Mouse (Mus musculus): ENCODE measurements at regions not wholly inside any gene's neighbourhood (a gene's known extent, or its start where the extent isn't known, plus 50 kb on each side); places are given as distances from the start of the nearest gene placed in this dataset.

- Histone ChIP-seq H3K27me3 (ENCODE audit: control insufficient read depth, insufficient read depth, low read length, poor library complexity, severe bottlenecking) (no peaks in the 10 kb centered on the region), H3K36me3 (ENCODE audit: control insufficient read depth, insufficient read depth, low read length, poor library complexity, severe bottlenecking) (no peaks in the 10 kb centered on the region)
- DNase-seq (ENCODE audit: low read depth, low spot score): no peak
Measured at GRCm38 (mm10) chr17:87521622-87522151, 75.0 kb upstream of the Calm2 start.

GRCm38 (mm10) chr17:87522500-87523091, 75.9 kb upstream of the Calm2 start:
- H3K36me3 ChIP-seq (ENCODE audit: control insufficient read depth, insufficient read depth, low read length, poor library complexity, severe bottlenecking): no peaks in the 10 kb centered on the region
- H3K27me3 ChIP-seq (ENCODE audit: control insufficient read depth, insufficient read depth, low read length, poor library complexity, severe bottlenecking): no peaks in the 10 kb centered on the region
- DNase-seq (ENCODE audit: low read depth, low spot score): no peak

GRCm38 (mm10) chr17:87523643-87524042, 76.9 kb upstream of the Calm2 start:
- Histone ChIP-seq H3K36me3 (ENCODE audit: control insufficient read depth, insufficient read depth, low read length, poor library complexity, severe bottlenecking) (no peaks in the 10 kb centered on the region), H3K27me3 (ENCODE audit: control insufficient read depth, insufficient read depth, low read length, poor library complexity, severe bottlenecking) (no peaks in the 10 kb centered on the region)
- no peak for DNase-seq (ENCODE audit: low read depth, low spot score)

GRCm38 (mm10) chr17:87527174-87527573, 80.4 kb upstream of the Calm2 start:
- Histone ChIP-seq H3K36me3 (ENCODE audit: control insufficient read depth, insufficient read depth, low read length, poor library complexity, severe bottlenecking) (no peaks in the 10 kb centered on the region), H3K27me3 (ENCODE audit: control insufficient read depth, insufficient read depth, low read length, poor library complexity, severe bottlenecking) (no peaks in the 10 kb centered on the region)
- no peak for DNase-seq (ENCODE audit: low read depth, low spot score)

GRCm38 (mm10) chr17:87530162-87530817, 83.6 kb upstream of the Calm2 start:
- peak; percentile 76 for DNase-seq (ENCODE audit: low read depth, low spot score)
- H3K27me3 ChIP-seq (ENCODE audit: control insufficient read depth, insufficient read depth, low read length, poor library complexity, severe bottlenecking): no peaks in the 10 kb centered on the region
- H3K36me3 ChIP-seq (ENCODE audit: control insufficient read depth, insufficient read depth, low read length, poor library complexity, severe bottlenecking): no peaks in the 10 kb centered on the region

- no peaks in the 10 kb centered on the region for H3K27me3 ChIP-seq (ENCODE audit: control insufficient read depth, insufficient read depth, low read length, poor library complexity, severe bottlenecking)
- DNase-seq (ENCODE audit: low read depth, low spot score): no peak
- no peaks in the 10 kb centered on the region for H3K36me3 ChIP-seq (ENCODE audit: control insufficient read depth, insufficient read depth, low read length, poor library complexity, severe bottlenecking)
Measured at GRCm38 (mm10) chr17:87530818-87531410, 84.2 kb upstream of the Calm2 start.

GRCm38 (mm10) chr17:87531411-87532157, 84.8 kb upstream of the Calm2 start:
- no peak for DNase-seq (ENCODE audit: low read depth, low spot score)
- no peaks in the 10 kb centered on the region for H3K27me3 ChIP-seq (ENCODE audit: control insufficient read depth, insufficient read depth, low read length, poor library complexity, severe bottlenecking)
- no peaks in the 10 kb centered on the region for H3K36me3 ChIP-seq (ENCODE audit: control insufficient read depth, insufficient read depth, low read length, poor library complexity, severe bottlenecking)

GRCm38 (mm10) chr17:87532158-87532545, 85.4 kb upstream of the Calm2 start:
- no peaks in the 10 kb centered on the region for H3K27me3 ChIP-seq (ENCODE audit: control insufficient read depth, insufficient read depth, low read length, poor library complexity, severe bottlenecking)
- DNase-seq (ENCODE audit: low read depth, low spot score): no peak

GRCm38 (mm10) chr17:87532762-87533161, 86.0 kb upstream of the Calm2 start:
- DNase-seq (ENCODE audit: low read depth, low spot score): no peak
- Histone ChIP-seq H3K27me3 (ENCODE audit: control insufficient read depth, insufficient read depth, low read length, poor library complexity, severe bottlenecking) (no peaks in the 10 kb centered on the region), H3K36me3 (ENCODE audit: control insufficient read depth, insufficient read depth, low read length, poor library complexity, severe bottlenecking) (no peaks in the 10 kb centered on the region)

More at GRCm38 (mm10) chr17:87532158-87532545, 85.4 kb upstream of the Calm2 start:
- no peaks in the 10 kb centered on the region for H3K36me3 ChIP-seq (ENCODE audit: control insufficient read depth, insufficient read depth, low read length, poor library complexity, severe bottlenecking)

GRCm38 (mm10) chr17:87549568-87549967, 86.2 kb upstream of the Epcam start:
- no peak for DNase-seq (ENCODE audit: low read depth, low spot score)
- H3K36me3 ChIP-seq (ENCODE audit: control insufficient read depth, insufficient read depth, low read length, poor library complexity, severe bottlenecking): no peaks in the 10 kb centered on the region
- no peaks in the 10 kb centered on the region for H3K27me3 ChIP-seq (ENCODE audit: control insufficient read depth, insufficient read depth, low read length, poor library complexity, severe bottlenecking)

GRCm38 (mm10) chr17:87550518-87551164, 85.1 kb upstream of the Epcam start:
- no peaks in the 10 kb centered on the region for H3K27me3 ChIP-seq (ENCODE audit: control insufficient read depth, insufficient read depth, low read length, poor library complexity, severe bottlenecking)
- no peaks in the 10 kb centered on the region for H3K36me3 ChIP-seq (ENCODE audit: control insufficient read depth, insufficient read depth, low read length, poor library complexity, severe bottlenecking)
- DNase-seq (ENCODE audit: low read depth, low spot score): no peak

- no peaks in the 10 kb centered on the region for H3K36me3 ChIP-seq (ENCODE audit: control insufficient read depth, insufficient read depth, low read length, poor library complexity, severe bottlenecking)
- no peaks in the 10 kb centered on the region for H3K27me3 ChIP-seq (ENCODE audit: control insufficient read depth, insufficient read depth, low read length, poor library complexity, severe bottlenecking)
- DNase-seq (ENCODE audit: low read depth, low spot score): no peak
Measured at GRCm38 (mm10) chr17:87554561-87554960, 81.2 kb upstream of the Epcam start.

GRCm38 (mm10) chr17:87558419-87558818, 77.4 kb upstream of the Epcam start:
- no peaks in the 10 kb centered on the region for H3K27me3 ChIP-seq (ENCODE audit: control insufficient read depth, insufficient read depth, low read length, poor library complexity, severe bottlenecking)
- DNase-seq (ENCODE audit: low read depth, low spot score): no peak
- H3K36me3 ChIP-seq (ENCODE audit: control insufficient read depth, insufficient read depth, low read length, poor library complexity, severe bottlenecking): no peaks in the 10 kb centered on the region

- Histone ChIP-seq H3K36me3 (ENCODE audit: control insufficient read depth, insufficient read depth, low read length, poor library complexity, severe bottlenecking) (no peaks in the 10 kb centered on the region), H3K27me3 (ENCODE audit: control insufficient read depth, insufficient read depth, low read length, poor library complexity, severe bottlenecking) (no peaks in the 10 kb centered on the region)
- no peak for DNase-seq (ENCODE audit: low read depth, low spot score)
Measured at GRCm38 (mm10) chr17:87559641-87560040, 76.1 kb upstream of the Epcam start.
